30 mouse cellular contexts compared by ENCODE assay signal in the genomic region with DNA sequence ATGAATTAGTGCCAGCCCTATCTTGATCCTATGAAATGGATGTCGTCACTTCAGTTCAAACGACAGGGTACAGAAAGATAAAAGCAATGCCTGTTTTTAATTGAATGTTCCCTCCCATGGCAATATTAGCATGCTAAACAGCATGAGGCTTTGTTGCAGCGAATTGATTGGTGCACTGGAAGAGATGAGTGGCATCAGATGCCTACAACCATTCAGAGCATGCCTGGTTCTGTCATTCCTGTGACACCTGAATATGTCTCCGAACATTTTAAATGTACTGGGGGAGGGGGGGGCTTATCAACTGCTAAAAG.
DNase-seq lines count a peak whose midpoint lies in the region; ATAC-seq and TF ChIP-seq lines count a peak whose summit lies in the region.
"Had no signal": no experiment of that assay in that cellular context is flagged by ENCODE, and none has a peak within 500 bp of the region (broad histone marks: within the 10 kb centered on the region; RNA-seq: fewer than 3 reads in every experiment).

No protein-coding gene starts in this region.

- no peaks in the 10 kb centered on the region for H3K36me3 ChIP-seq in forebrain, embryonic 13.5 days (ENCODE audit: poor library complexity, severe bottlenecking)
- H3K36me3 ChIP-seq in forebrain, embryonic 11.5 days (ENCODE audit: control insufficient read depth, insufficient read depth, low read length), result no peaks in the 10 kb centered on the region
- no peaks in the 10 kb centered on the region for H3K36me3 ChIP-seq in midbrain, embryonic 12.5 days
- no peaks in the 10 kb centered on the region for H3K36me3 ChIP-seq in midbrain, embryonic 10.5 days
- no peaks in the 10 kb centered on the region for H3K36me3 ChIP-seq in forebrain, embryonic 15.5 days
- H3K36me3 ChIP-seq: embryonic facial prominence, embryonic 12.5 days; embryonic facial prominence, embryonic 15.5 days; G1E; heart, embryonic 10.5 days; heart, embryonic 13.5 days; hindbrain, embryonic 12.5 days; intestine, embryonic 15.5 days had no signal

- peak; percentile 89 for ATAC-seq in forebrain, embryonic 13.5 days
- no peak for ATAC-seq in forebrain, embryonic 11.5 days (replicated peaks; ENCODE audit: low FRiP score)
- 0 out of 2 replicates have a peak, but pooled peaks have one; percentile 41 for ATAC-seq in midbrain, embryonic 12.5 days (ENCODE audit: low FRiP score, low read depth)
- peak; percentile 88 for ATAC-seq in forebrain, embryonic 15.5 days (replicated peaks)
- ATAC-seq: hindbrain, embryonic 16.5 days; intestine, embryonic 15.5 days; Patski had no signal

- TF ChIP-seq CTCF in brain, embryonic 14.5 days (IDR thresholded peaks at IDR 0.05; ENCODE audit: borderline replicate concordance, extremely low read depth, insufficient read depth, insufficient read length), result no peak
- no peak for TF ChIP-seq CTCF in layer of hippocampus, adult 2 months (conservative IDR thresholded peaks at IDR 0.05)

- no peak overlapping the region for H3K27ac ChIP-seq in forebrain, embryonic 13.5 days
- H3K27ac ChIP-seq in forebrain, embryonic 11.5 days (ENCODE audit: low read depth, low read length), result no peak overlapping the region
- no peak overlapping the region for H3K27ac ChIP-seq in midbrain, embryonic 12.5 days (replicated peaks)
- no peak overlapping the region for H3K27ac ChIP-seq in midbrain, embryonic 10.5 days (replicated peaks)
- H3K27ac ChIP-seq in forebrain, embryonic 15.5 days (replicated peaks), result no peak overlapping the region
- no peak overlapping the region for H3K27ac ChIP-seq in layer of hippocampus, adult 2 months
- H3K27ac ChIP-seq: embryonic facial prominence, embryonic 12.5 days; embryonic facial prominence, embryonic 15.5 days; heart, adult 2 months; heart, embryonic 10.5 days; heart, embryonic 13.5 days; hindbrain, embryonic 12.5 days; intestine, embryonic 15.5 days had no signal

- no peak for DNase-seq in forebrain, embryonic 11.5 days (ENCODE audit: low spot score)
- DNase-seq in midbrain, embryonic 10.5 days (ENCODE audit: low spot score), result no peak
- DNase-seq in brain, embryonic 14.5 days (ENCODE audit: low read depth), result peak; percentile 77
- DNase-seq in left cerebral cortex, adult 8-10 months (ENCODE audit: low spot score in 2 of 2), result no peak
- DNase-seq in layer of hippocampus, adult 2 months (ENCODE audit: low spot score in 2 of 2), result no peak
- DNase-seq: adrenal gland, postnatal 10 days; adrenal gland, postnatal 36 days; B cell, adult 2 months; cerebellum, adult 11 months; cerebellum, adult 2 months; cerebellum, adult 9-11 months; cerebellum, postnatal 25 days; gastrocnemius, postnatal 10 days; gastrocnemius, postnatal 36 days; heart, adult 2 months; heart, postnatal 14 days; heart, postnatal 4 days had no signal

- peaks cover 19% of the 10 kb centered on the region for H3K4me1 ChIP-seq in forebrain, embryonic 13.5 days
- H3K4me1 ChIP-seq in forebrain, embryonic 11.5 days (replicated peaks; ENCODE audit: control insufficient read depth, insufficient read depth, low read length), result no peaks in the 10 kb centered on the region
- 0 out of 2 replicates have a peak, but pooled peaks cover 4% of the 10 kb centered on the region for H3K4me1 ChIP-seq in midbrain, embryonic 12.5 days
- peaks cover 3% of the 10 kb centered on the region; the same call in 1 of the 2 replicates for H3K4me1 ChIP-seq in midbrain, embryonic 10.5 days
- H3K4me1 ChIP-seq in forebrain, embryonic 15.5 days, result peaks cover 16% of the 10 kb centered on the region
- H3K4me1 ChIP-seq: embryonic facial prominence, embryonic 12.5 days; embryonic facial prominence, embryonic 15.5 days; heart, embryonic 10.5 days; hindbrain, embryonic 12.5 days; intestine, embryonic 15.5 days had no signal

- no peak overlapping the region for H3K9ac ChIP-seq in forebrain, embryonic 13.5 days
- H3K9ac ChIP-seq in forebrain, embryonic 11.5 days (ENCODE audit: low read length), result no peak overlapping the region
- no peak overlapping the region for H3K9ac ChIP-seq in midbrain, embryonic 12.5 days (replicated peaks)
- no peak overlapping the region for H3K9ac ChIP-seq in forebrain, embryonic 15.5 days (replicated peaks)
- H3K9ac ChIP-seq: embryonic facial prominence, embryonic 12.5 days; embryonic facial prominence, embryonic 15.5 days; heart, embryonic 13.5 days; hindbrain, embryonic 12.5 days; intestine, embryonic 15.5 days had no signal

- no peaks in the 10 kb centered on the region for H3K9me3 ChIP-seq in forebrain, embryonic 13.5 days (replicated peaks)
- H3K9me3 ChIP-seq in forebrain, embryonic 11.5 days (ENCODE audit: control insufficient read depth, low read length), result no peaks in the 10 kb centered on the region
- no peaks in the 10 kb centered on the region for H3K9me3 ChIP-seq in midbrain, embryonic 12.5 days
- no peaks in the 10 kb centered on the region for H3K9me3 ChIP-seq in midbrain, embryonic 10.5 days (replicated peaks)
- no peaks in the 10 kb centered on the region for H3K9me3 ChIP-seq in forebrain, embryonic 15.5 days
- H3K9me3 ChIP-seq: embryonic facial prominence, embryonic 12.5 days; embryonic facial prominence, embryonic 15.5 days; G1E; heart, embryonic 10.5 days; heart, embryonic 13.5 days; hindbrain, embryonic 12.5 days; intestine, embryonic 15.5 days had no signal

- no peak overlapping the region for H3K4me3 ChIP-seq in forebrain, embryonic 13.5 days
- no peak overlapping the region for H3K4me3 ChIP-seq in forebrain, embryonic 11.5 days (ENCODE audit: low read depth, low read length)
- H3K4me3 ChIP-seq in midbrain, embryonic 12.5 days, result no peak overlapping the region
- H3K4me3 ChIP-seq in midbrain, embryonic 10.5 days, result no peak overlapping the region
- no peak overlapping the region for H3K4me3 ChIP-seq in forebrain, embryonic 15.5 days
- no peak overlapping the region for H3K4me3 ChIP-seq in layer of hippocampus, adult 2 months
- H3K4me3 ChIP-seq: embryonic facial prominence, embryonic 12.5 days; embryonic facial prominence, embryonic 15.5 days; heart, adult 2 months; heart, embryonic 10.5 days; heart, embryonic 13.5 days; hindbrain, embryonic 12.5 days; intestine, embryonic 15.5 days had no signal

- 23% methylated on average over 4 of the region's 4 CpGs for WGBS in forebrain, embryonic 13.5 days
- WGBS in forebrain, embryonic 11.5 days, result 70% methylated on average over 4 of the region's 4 CpGs
- WGBS in midbrain, embryonic 12.5 days, result 65% methylated on average over 4 of the region's 4 CpGs
- 74% methylated on average over 4 of the region's 4 CpGs for WGBS in midbrain, embryonic 10.5 days
- WGBS in forebrain, embryonic 15.5 days, result 20% methylated on average over 4 of the region's 4 CpGs

- H3K4me2 ChIP-seq in forebrain, embryonic 13.5 days, result no peak overlapping the region
- H3K4me2 ChIP-seq in forebrain, embryonic 11.5 days (ENCODE audit: low read depth, low read length, severe bottlenecking), result no peak overlapping the region
- H3K4me2 ChIP-seq in midbrain, embryonic 12.5 days (replicated peaks), result no peak overlapping the region
- H3K4me2 ChIP-seq in forebrain, embryonic 15.5 days (replicated peaks), result no peak overlapping the region
- H3K4me2 ChIP-seq: embryonic facial prominence, embryonic 12.5 days; embryonic facial prominence, embryonic 15.5 days; heart, embryonic 13.5 days; hindbrain, embryonic 12.5 days; intestine, embryonic 15.5 days had no signal

- TF ChIP-seq POLR2A in brain, embryonic 14.5 days (IDR thresholded peaks at IDR 0.05; ENCODE audit: borderline replicate concordance, extremely low read depth, insufficient read depth, insufficient read length, poor library complexity, severe bottlenecking), result no peak

- H3K27me3 ChIP-seq in forebrain, embryonic 13.5 days, result no peaks in the 10 kb centered on the region
- H3K27me3 ChIP-seq in forebrain, embryonic 11.5 days (ENCODE audit: control insufficient read depth, insufficient read depth, low read length), result no peaks in the 10 kb centered on the region
- H3K27me3 ChIP-seq in midbrain, embryonic 12.5 days, result no peaks in the 10 kb centered on the region
- no peaks in the 10 kb centered on the region for H3K27me3 ChIP-seq in midbrain, embryonic 10.5 days (ENCODE audit: low read depth, poor library complexity, severe bottlenecking)
- H3K27me3 ChIP-seq in forebrain, embryonic 15.5 days, result no peaks in the 10 kb centered on the region
- H3K27me3 ChIP-seq: CH12.LX; embryonic facial prominence, embryonic 12.5 days; embryonic facial prominence, embryonic 15.5 days; heart, embryonic 13.5 days; hindbrain, embryonic 12.5 days; intestine, embryonic 15.5 days; Patski had no signal
